Mouse (Mus musculus) small intestine, adult 2 months (tissue): Measurements from ENCODE around the gene Spred1. TPM values are rescaled to one million over a fixed set of nuclear protein-coding genes. Genes with fewer than 3 reads are reported as not detected.

ENCODE experiments used
- H3K27ac ChIP-seq: fragments of 200-500 bp; 2 replicates; pipeline ENCODE4 v1.5.1; 2012; ENCODE audit warnings: low read depth, low read length, control low read depth, inconsistent platforms; ENCODE audit not compliant: insufficient read depth
- H3K27me3 ChIP-seq: fragments of 200-500 bp; 2 replicates; pipeline ENCODE4 v1.6.1; 2012; ENCODE audit warnings: mild to moderate bottlenecking, moderate library complexity, low read length, inconsistent platforms; ENCODE audit not compliant: control insufficient read depth, insufficient read depth
- H3K36me3 ChIP-seq: fragments of 200-500 bp; 2 replicates; pipeline ENCODE4 v1.6.1; 2012; ENCODE audit warnings: mild to moderate bottlenecking, low read length, control low read depth, inconsistent platforms; ENCODE audit not compliant: control insufficient read depth, insufficient read depth
- H3K4me1 ChIP-seq: fragments of 200-500 bp; 2 replicates; pipeline ENCODE4 v1.6.1; 2012; ENCODE audit warnings: low read length, inconsistent platforms, mixed read lengths; ENCODE audit not compliant: control insufficient read depth, insufficient read depth, insufficient read length
- H3K4me3 ChIP-seq: fragments of 200-500 bp; 2 replicates; pipeline ENCODE4 v1.5.1; 2012; ENCODE audit warnings: low read depth, mild to moderate bottlenecking, control low read depth, inconsistent platforms, low read length, moderate library complexity
- CTCF ChIP-seq: fragments of 200-500 bp; IDR thresholded peaks from 2 replicates; pipeline ENCODE4 v1.5.1; 2012; ENCODE audit warnings: low read depth, mild to moderate bottlenecking, control low read depth, inconsistent platforms, low read length, moderate library complexity, mixed read lengths; ENCODE audit not compliant: insufficient replicate concordance, insufficient read length; ENCODE audit errors: extremely low read depth
- POLR2A ChIP-seq: fragments of 200-500 bp; IDR thresholded peaks from 2 replicates; pipeline ENCODE4 v1.6.1; 2012; ENCODE audit warnings: low read depth, mild to moderate bottlenecking, control low read depth, inconsistent platforms, low read length, moderate library complexity
- WGBS: fragments of 180-500 bp; shearing (Covaris S2); methylation state at CpG from one replicate; pipeline ENCODE4 v1.1.7; 2018; 5-methylcytosine and 5-hydroxymethylcytosine counted together
- polyA plus RNA-seq: library from polyadenylated mRNA; depleted of rRNA; stranded (reverse); fragments of >200 nt; gene quantifications from 2 replicates; pipeline ENCODE4 v1.2.3, GENCODE M21; 2012

The Spred1 gene
- polyA plus RNA-seq, 1 experiment: 1.8 TPM

DNA sequence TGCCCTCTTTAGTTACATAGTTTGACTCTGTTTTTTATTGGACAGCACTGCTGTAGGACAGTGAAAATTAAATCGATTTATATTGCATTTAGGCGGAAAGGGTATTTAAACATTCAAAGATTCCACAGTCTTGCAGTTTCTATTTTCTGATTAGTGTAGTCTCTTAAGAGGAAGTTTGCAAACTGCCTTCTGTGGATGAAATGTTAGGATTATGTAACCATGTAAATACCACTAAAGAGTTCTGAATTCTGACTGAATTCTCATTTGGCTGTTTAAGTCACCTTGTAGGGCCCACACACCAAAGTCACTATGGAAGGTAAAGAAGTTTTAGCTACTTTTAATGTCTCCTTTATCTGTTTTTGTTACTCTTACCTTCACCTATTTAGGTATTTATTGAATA, 24.9 kb downstream of the Spred1 start:
- no peak for TF ChIP-seq CTCF
- TF ChIP-seq POLR2A: no peak
- Histone ChIP-seq H3K27ac (no peak overlapping the region), H3K27me3 (no peaks in the 10 kb centered on the region), H3K36me3 (no peaks in the 10 kb centered on the region), H3K4me1 (peaks cover 2% of the 10 kb centered on the region; the same call in 1 of the 2 replicates), H3K4me3 (no peak overlapping the region)
- WGBS: 75% methylated on average over 2 of the region's 2 CpGs

DNA sequence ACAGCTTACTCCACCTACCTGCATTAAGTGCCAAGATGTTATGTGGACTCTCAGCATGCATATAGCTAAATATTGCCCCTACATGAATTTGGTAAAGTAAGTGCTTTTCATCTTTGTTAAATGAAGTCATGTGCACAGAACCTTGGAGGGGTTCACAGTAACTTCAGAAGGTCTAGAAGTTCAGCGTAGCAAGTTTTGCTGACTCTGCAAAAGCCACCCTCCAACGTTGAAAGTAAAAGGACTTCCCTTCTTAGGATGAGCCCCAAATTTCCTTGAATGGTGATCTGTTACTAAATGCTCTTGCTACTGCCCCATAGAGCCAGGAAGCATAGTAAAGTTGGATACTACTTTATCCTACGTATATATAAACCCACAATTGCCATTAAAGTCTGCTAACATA, 25.4 kb downstream of the Spred1 start:
- WGBS: 79% methylated on average over 3 of the region's 3 CpGs
- Histone ChIP-seq H3K4me1 (peaks cover 2% of the 10 kb centered on the region; the same call in 1 of the 2 replicates), H3K4me3 (no peak overlapping the region), H3K36me3 (no peaks in the 10 kb centered on the region), H3K27me3 (no peaks in the 10 kb centered on the region), H3K27ac (no peak overlapping the region)
- TF ChIP-seq POLR2A (no peak), CTCF (no peak)

DNA sequence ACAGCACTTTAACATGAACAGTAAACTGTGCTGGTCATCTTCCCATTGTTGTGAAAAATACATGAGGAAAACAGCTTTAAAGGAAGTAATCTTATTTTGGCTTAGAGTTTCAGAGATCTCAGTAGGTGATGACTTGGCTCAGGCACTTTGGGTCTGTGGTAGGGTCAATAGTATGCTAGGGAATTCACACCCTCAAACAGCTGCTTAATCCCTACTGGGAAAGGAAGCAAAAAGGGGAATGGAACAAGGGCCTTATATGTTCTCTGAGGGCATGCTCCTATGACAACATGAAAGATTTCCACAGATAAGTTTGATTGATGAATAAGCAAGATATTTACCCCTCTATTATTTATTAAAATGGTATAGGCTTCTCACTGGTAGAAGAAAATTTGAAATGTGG, 31.0 kb downstream of the Spred1 start:
- no peaks in the 10 kb centered on the region for H3K27me3 ChIP-seq
- no peak overlapping the region for H3K4me3 ChIP-seq
- H3K36me3 ChIP-seq: peaks cover 2% of the 10 kb centered on the region; the same call in 1 of the 2 replicates
- TF ChIP-seq POLR2A (no peak), CTCF (no peak)
- peaks cover 2% of the 10 kb centered on the region; the same call in 1 of the 2 replicates for H3K4me1 ChIP-seq
- H3K27ac ChIP-seq: no peak overlapping the region

DNA sequence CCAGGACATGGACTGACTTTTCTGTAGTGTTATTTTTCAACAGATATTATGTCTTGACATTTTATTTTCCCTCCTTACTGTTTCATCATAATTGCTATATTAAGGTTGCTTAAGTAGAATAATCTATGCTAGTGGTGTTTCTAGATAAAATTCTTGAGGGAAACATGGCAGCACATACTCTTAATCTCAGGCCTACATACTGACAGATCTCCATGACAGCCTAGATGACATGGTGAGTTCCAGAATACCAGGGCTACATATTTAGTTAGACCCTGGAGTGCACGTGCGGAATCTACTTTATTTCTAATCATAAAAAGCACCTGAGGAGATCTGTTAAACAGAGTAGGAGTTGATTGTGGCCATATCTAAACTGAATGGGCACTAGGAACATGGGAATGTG, 47.2 kb downstream of the Spred1 start:
- no peak overlapping the region for H3K4me3 ChIP-seq
- TF ChIP-seq CTCF (no peak), POLR2A (no peak)
- no peaks in the 10 kb centered on the region for H3K4me1 ChIP-seq
- H3K36me3 ChIP-seq: peaks cover 6% of the 10 kb centered on the region
- no peaks in the 10 kb centered on the region for H3K27me3 ChIP-seq
- no peak overlapping the region for H3K27ac ChIP-seq
- WGBS: 85% methylated on average over 2 of the region's 2 CpGs

DNA sequence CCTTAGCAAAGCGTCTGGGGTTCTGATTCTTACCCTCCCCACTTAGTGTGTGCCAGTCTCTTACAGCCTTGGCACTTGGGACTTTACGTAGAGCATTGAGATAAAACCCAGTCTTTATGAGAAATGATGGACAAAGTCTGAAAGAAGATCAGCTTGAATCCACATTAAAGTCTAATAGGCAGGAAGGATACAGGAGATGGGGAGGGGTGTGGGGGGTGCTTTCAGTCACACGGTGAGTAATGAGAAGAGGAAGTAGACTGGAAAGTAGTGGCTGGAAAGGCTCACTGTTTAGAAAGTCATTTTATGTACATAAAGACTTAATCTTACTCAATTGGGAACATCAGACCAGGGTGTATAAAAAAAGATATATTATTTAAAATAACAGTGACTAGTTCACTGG, 47.9 kb downstream of the Spred1 start:
- TF ChIP-seq CTCF (no peak), POLR2A (no peak)
- Histone ChIP-seq H3K4me3 (no peak overlapping the region), H3K36me3 (peaks cover 6% of the 10 kb centered on the region), H3K4me1 (no peaks in the 10 kb centered on the region), H3K27me3 (no peaks in the 10 kb centered on the region), H3K27ac (no peak overlapping the region)
- WGBS: 76% methylated on average over 3 of the region's 3 CpGs

DNA sequence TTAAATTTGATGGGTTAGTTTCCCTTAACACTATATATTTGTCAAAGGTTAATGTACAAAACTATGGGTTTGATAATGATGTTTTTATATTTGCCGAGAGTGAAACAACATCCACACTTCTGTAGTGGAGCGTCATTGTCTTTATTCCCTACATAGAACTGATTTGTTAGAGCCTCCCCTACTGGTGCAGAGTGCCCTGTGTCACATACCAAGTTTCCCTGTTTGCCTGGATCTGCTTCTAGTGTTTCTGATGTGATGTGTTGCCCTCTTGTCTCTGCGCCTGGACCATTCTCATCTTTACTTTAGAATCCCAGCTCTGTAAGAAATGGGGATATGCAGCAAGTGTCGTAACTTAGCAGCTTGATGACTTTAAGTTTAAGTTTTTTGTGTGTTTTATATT, 51.8 kb downstream of the Spred1 start:
- Histone ChIP-seq H3K36me3 (peaks cover 20% of the 10 kb centered on the region), H3K4me1 (no peaks in the 10 kb centered on the region), H3K4me3 (no peak overlapping the region), H3K27ac (no peak overlapping the region), H3K27me3 (no peaks in the 10 kb centered on the region)
- WGBS: 80% methylated on average over 4 of the region's 4 CpGs
- no peak for TF ChIP-seq CTCF
- TF ChIP-seq POLR2A: no peak

DNA sequence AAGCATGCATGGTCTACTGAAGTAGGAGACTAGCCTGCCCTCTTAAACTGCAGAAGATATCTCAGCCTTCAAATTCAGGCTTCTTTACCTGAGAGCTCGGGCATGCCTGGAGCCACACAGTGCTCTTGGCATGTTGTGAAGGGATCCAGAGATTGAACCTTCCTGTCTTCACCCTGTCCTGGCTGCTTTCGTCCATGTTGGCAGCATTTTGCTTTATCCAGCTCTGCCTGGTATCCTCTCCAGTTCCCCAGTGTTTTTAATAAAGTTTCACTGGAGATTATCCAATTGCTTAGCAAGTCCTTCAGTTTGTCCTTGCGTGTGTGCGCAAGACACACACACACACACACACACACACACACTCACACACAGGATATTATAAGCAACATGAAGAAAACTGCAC, 54.9 kb downstream of the Spred1 start:
- Histone ChIP-seq H3K4me3 (no peak overlapping the region), H3K36me3 (peaks cover 20% of the 10 kb centered on the region), H3K4me1 (no peaks in the 10 kb centered on the region), H3K27me3 (no peaks in the 10 kb centered on the region), H3K27ac (no peak overlapping the region)
- WGBS: 88% methylated on average over 4 of the region's 4 CpGs
- no peak for TF ChIP-seq CTCF
- TF ChIP-seq POLR2A: no peak

DNA sequence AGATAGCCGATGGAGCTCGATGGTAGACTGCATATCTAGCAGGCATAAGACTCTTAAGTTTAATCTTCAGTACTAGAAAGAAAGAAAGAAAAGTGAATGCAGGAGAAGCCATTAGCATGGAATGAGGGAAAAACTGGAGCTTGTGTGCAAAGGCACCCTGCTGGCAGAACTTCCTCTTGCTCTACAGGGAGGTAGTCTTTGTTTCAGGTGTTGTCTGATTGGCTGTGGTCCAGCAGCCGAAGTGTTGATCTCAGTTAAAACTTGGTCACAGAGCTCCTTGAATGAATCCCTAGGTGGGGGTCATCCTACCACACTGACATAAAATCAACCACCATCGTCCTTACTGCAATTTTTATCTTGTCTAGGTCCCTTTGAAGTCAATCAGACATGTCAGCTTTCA, 55.8 kb downstream of the Spred1 start:
- Histone ChIP-seq H3K27me3 (no peaks in the 10 kb centered on the region), H3K36me3 (peaks cover 18% of the 10 kb centered on the region), H3K4me1 (no peaks in the 10 kb centered on the region), H3K27ac (no peak overlapping the region), H3K4me3 (no peak overlapping the region)
- TF ChIP-seq POLR2A (no peak), CTCF (no peak)
- WGBS: 54% methylated on average over 4 of the region's 4 CpGs
